Mouse (Mus musculus): ENCODE data around the gene Nup188. TPM values are rescaled to one million over a fixed set of nuclear protein-coding genes. Genes with fewer than 3 reads are reported as not detected.
A peak's percentile ranks its signal among the peaks of the same experiment; 100 is the strongest.

Gene Nup188
- polyA plus RNA-seq, 1 experiment from 2014 or later = 43.1 TPM

DNA sequence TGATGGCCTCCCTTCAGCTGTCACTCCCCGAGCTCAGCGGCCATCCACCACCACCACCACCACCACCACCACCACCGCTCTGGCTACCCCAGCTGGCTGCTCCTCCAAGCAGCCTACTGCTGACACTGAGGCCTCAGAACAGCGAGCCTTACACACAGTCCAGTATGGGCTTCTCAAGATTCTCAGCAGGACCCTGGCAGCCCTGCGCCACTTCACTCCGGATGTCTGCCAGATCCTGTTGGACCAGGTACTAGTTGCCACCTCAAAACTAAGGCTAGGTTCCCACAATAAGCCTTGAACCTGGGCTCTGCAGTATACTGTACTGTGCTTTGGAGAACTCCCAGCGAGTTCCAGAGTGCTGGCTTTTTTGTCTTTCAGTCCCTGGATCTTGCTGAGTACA, 56.3 kb downstream of the Nup188 start:
- H3K4me2 ChIP-seq (replicated peaks; ENCODE audit: low read depth, low read length) = no peak overlapping the region
- ATAC-seq (ENCODE audit: insufficient number of reproducible peaks, insufficient read depth, low FRiP score, low read depth) = no peak
- H3K36me3 ChIP-seq (ENCODE audit: control insufficient read depth, insufficient read depth, low read length) = peaks cover 71% of the 10 kb centered on the region
- H3K27me3 ChIP-seq (ENCODE audit: control insufficient read depth, insufficient read depth, low read length) = no peaks in the 10 kb centered on the region
- H3K9me3 ChIP-seq (ENCODE audit: control insufficient read depth, low read depth, low read length) = no peaks in the 10 kb centered on the region
- no peak overlapping the region for H3K27ac ChIP-seq (ENCODE audit: low read length)
- WGBS = 92% methylated on average over 7 of the region's 7 CpGs
- H3K9ac ChIP-seq (replicated peaks; ENCODE audit: low read depth, low read length) = no peak overlapping the region
- H3K4me1 ChIP-seq (ENCODE audit: control insufficient read depth, insufficient read depth, low read length) = no peaks in the 10 kb centered on the region
- H3K4me3 ChIP-seq (ENCODE audit: low read depth, low read length) = no peak overlapping the region

DNA sequence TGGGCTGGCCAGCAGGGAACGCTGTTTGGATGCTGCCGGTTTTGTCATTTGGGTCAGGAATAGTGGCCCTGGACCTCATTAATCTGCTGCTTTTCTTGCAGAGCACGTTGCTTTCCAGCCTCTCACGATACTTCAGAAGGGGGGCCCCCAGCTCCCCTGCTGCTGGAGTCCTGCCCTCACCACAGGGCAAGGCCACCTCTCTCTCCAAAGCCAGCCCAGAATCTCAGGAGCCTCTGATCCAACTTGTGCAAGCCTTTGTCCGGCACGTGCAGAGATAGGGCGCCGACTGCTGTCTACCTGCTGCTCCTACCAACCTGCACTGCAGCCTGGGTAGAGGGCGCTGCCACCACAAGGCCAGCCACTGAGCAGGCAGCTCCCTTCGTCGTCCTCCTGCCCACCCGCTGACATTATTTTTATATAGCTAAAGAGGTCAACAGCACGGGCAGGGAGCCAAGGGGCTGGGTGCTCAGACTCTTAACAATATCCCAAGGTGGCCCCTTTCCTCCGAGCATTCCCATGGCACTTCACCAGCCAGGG, 57.5 kb downstream of the Nup188 start:
- H3K27ac ChIP-seq (ENCODE audit: low read length) = no peak overlapping the region
- H3K4me3 ChIP-seq (ENCODE audit: low read depth, low read length) = no peak overlapping the region
- H3K9me3 ChIP-seq (ENCODE audit: control insufficient read depth, low read depth, low read length) = no peaks in the 10 kb centered on the region
- H3K36me3 ChIP-seq (ENCODE audit: control insufficient read depth, insufficient read depth, low read length) = peaks cover 78% of the 10 kb centered on the region
- no peaks in the 10 kb centered on the region for H3K27me3 ChIP-seq (ENCODE audit: control insufficient read depth, insufficient read depth, low read length)
- ATAC-seq (ENCODE audit: insufficient number of reproducible peaks, insufficient read depth, low FRiP score, low read depth) = no peak
- no peak overlapping the region for H3K9ac ChIP-seq (replicated peaks; ENCODE audit: low read depth, low read length)
- H3K4me2 ChIP-seq (replicated peaks; ENCODE audit: low read depth, low read length) = no peak overlapping the region
- H3K4me1 ChIP-seq (ENCODE audit: control insufficient read depth, insufficient read depth, low read length) = no peaks in the 10 kb centered on the region
- 68% methylated on average over 14 of the region's 14 CpGs for WGBS

DNA sequence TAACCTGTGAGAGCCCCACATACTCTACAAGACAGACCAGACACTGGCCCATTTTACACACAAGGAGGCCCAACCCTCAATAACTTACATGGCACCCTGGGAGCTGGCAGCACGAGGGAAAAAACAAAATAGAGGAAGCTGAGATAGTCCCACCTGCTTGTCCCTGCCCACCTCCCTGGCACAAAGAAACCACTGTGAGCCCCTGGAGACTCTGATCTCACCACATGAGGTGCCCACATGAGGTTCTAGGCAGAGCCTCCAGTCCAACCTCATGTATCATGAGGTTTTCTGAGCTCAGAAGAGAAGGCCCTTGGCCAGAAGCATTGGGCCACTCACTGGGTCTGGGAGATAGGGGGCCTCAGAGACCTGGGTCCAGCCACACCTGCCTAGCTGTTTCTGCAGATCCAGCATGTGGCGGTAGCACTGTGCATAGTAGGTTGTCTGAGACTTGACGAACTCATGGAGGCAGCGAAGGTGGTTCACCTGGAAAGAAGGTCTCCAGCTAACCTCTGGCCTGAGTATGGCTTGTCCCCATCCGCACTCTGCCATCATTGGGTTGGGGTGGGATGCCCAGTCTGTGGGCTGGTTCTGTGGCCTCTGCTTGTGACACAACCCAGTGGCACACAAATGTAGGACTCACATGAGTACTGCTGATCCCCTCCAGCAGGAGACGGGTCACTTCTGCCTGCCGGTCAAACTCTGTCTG, 59.9 kb downstream of the Nup188 start:
- H3K4me3 ChIP-seq (ENCODE audit: low read depth, low read length) = no peak overlapping the region
- H3K27ac ChIP-seq (ENCODE audit: low read length) = no peak overlapping the region
- no peak overlapping the region for H3K4me2 ChIP-seq (replicated peaks; ENCODE audit: low read depth, low read length)
- H3K36me3 ChIP-seq (ENCODE audit: control insufficient read depth, insufficient read depth, low read length) = peaks cover 86% of the 10 kb centered on the region
- H3K9me3 ChIP-seq (ENCODE audit: control insufficient read depth, low read depth, low read length) = no peaks in the 10 kb centered on the region
- no peaks in the 10 kb centered on the region for H3K4me1 ChIP-seq (ENCODE audit: control insufficient read depth, insufficient read depth, low read length)
- H3K27me3 ChIP-seq (ENCODE audit: control insufficient read depth, insufficient read depth, low read length) = no peaks in the 10 kb centered on the region
- ATAC-seq (ENCODE audit: insufficient number of reproducible peaks, insufficient read depth, low FRiP score, low read depth) = no peak
- no peak overlapping the region for H3K9ac ChIP-seq (replicated peaks; ENCODE audit: low read depth, low read length)
- WGBS = 90% methylated on average over 7 of the region's 7 CpGs

DNA sequence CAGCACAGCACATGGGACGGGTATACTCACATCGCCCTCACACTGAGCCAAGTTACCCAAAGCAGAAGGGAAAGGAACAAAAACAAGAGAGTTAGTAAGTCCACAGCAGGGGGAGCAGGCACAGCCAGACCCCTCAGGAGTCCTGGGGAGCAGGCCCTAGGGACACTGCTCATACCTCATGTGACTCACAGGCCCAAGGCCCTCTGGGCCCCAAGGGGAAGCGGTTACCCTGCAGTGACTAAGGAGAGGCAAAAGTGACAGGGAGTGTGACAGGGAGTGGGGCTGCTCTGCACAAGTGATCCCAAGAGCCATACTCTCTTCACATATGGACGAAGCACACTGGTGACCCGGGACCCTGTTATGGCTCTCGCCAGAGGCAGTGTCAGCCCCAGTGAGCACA, 63.0 kb downstream of the Nup188 start:
- Histone ChIP-seq H3K27ac (ENCODE audit: low read length) (no peak overlapping the region), H3K36me3 (ENCODE audit: control insufficient read depth, insufficient read depth, low read length) (peaks cover 69% of the 10 kb centered on the region), H3K4me2 (replicated peaks; ENCODE audit: low read depth, low read length) (no peak overlapping the region), H3K27me3 (ENCODE audit: control insufficient read depth, insufficient read depth, low read length) (no peaks in the 10 kb centered on the region), H3K4me3 (ENCODE audit: low read depth, low read length) (no peak overlapping the region), H3K4me1 (ENCODE audit: control insufficient read depth, insufficient read depth, low read length) (no peaks in the 10 kb centered on the region), H3K9me3 (ENCODE audit: control insufficient read depth, low read depth, low read length) (no peaks in the 10 kb centered on the region), H3K9ac (replicated peaks; ENCODE audit: low read depth, low read length) (no peak overlapping the region)
- 94% methylated on average over 6 of the region's 6 CpGs for WGBS
- no peak for ATAC-seq (ENCODE audit: insufficient number of reproducible peaks, insufficient read depth, low FRiP score, low read depth)

DNA sequence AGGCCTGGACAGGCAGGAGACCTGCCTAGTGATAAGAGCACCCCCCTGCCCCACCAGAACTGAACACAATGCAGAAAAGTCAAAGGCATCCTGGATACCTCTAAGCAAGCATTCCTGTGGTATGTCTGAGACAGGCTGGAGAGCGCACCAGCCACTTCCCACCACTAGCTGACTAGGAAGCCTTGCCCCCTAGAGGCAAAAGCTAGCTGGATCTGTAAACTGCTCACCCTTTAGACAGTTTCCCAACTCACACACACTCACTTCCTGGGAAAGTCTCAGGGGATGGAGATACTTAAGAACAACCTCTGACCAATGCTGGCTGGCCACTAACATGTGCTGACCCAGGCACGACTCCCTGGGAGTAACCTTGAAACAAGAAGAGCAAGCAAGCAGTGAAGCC, 65.0 kb downstream of the Nup188 start:
- Histone ChIP-seq H3K36me3 (ENCODE audit: control insufficient read depth, insufficient read depth, low read length) (peaks cover 54% of the 10 kb centered on the region), H3K4me1 (ENCODE audit: control insufficient read depth, insufficient read depth, low read length) (peaks cover 11% of the 10 kb centered on the region), H3K27ac (ENCODE audit: low read length) (no peak overlapping the region), H3K27me3 (ENCODE audit: control insufficient read depth, insufficient read depth, low read length) (no peaks in the 10 kb centered on the region), H3K9me3 (ENCODE audit: control insufficient read depth, low read depth, low read length) (no peaks in the 10 kb centered on the region), H3K4me3 (ENCODE audit: low read depth, low read length) (no peak overlapping the region), H3K9ac (replicated peaks; ENCODE audit: low read depth, low read length) (no peak overlapping the region), H3K4me2 (replicated peaks; ENCODE audit: low read depth, low read length) (no peak overlapping the region)
- no peak for ATAC-seq (ENCODE audit: insufficient number of reproducible peaks, insufficient read depth, low FRiP score, low read depth)
- WGBS = 65% methylated on average over 2 of the region's 2 CpGs

DNA sequence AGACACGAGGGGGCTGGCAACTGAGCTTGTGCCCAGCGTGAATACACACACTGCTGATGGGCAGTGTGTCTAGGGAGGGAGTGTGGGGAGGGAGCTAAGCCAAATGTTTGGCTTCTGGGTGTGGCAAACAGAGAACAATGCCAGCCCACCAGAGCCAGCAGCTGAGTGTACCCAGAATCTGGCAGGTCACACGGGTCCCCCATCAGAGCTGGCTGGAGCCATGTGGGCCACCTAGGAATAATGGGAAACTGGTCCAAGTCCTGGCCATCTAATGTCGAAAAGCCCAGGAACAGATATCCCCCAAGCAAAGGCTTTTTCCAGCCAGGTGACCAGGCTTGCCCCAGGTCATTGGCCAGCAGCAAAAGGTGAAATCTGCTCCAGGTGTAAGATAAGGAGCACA, 69.7 kb downstream of the Nup188 start:
- WGBS = 62% methylated on average over 4 of the region's 4 CpGs
- Histone ChIP-seq H3K36me3 (ENCODE audit: control insufficient read depth, insufficient read depth, low read length) (peaks cover 19% of the 10 kb centered on the region; the same call in 1 of the 2 replicates), H3K9me3 (ENCODE audit: control insufficient read depth, low read depth, low read length) (no peaks in the 10 kb centered on the region), H3K27me3 (ENCODE audit: control insufficient read depth, insufficient read depth, low read length) (no peaks in the 10 kb centered on the region), H3K4me1 (ENCODE audit: control insufficient read depth, insufficient read depth, low read length) (peaks cover 34% of the 10 kb centered on the region), H3K4me3 (ENCODE audit: low read depth, low read length) (no peak overlapping the region), H3K9ac (replicated peaks; ENCODE audit: low read depth, low read length) (no peak overlapping the region), H3K27ac (ENCODE audit: low read length) (peak overlapping the region; percentile 64; the same call in 1 of the 2 replicates), H3K4me2 (replicated peaks; ENCODE audit: low read depth, low read length) (0 out of 2 replicates have a peak overlapping the region, but pooled peaks have one; percentile 14)
- ATAC-seq (ENCODE audit: insufficient number of reproducible peaks, insufficient read depth, low FRiP score, low read depth) = 0 out of 2 replicates have a peak, but pooled peaks have one; percentile 11

DNA sequence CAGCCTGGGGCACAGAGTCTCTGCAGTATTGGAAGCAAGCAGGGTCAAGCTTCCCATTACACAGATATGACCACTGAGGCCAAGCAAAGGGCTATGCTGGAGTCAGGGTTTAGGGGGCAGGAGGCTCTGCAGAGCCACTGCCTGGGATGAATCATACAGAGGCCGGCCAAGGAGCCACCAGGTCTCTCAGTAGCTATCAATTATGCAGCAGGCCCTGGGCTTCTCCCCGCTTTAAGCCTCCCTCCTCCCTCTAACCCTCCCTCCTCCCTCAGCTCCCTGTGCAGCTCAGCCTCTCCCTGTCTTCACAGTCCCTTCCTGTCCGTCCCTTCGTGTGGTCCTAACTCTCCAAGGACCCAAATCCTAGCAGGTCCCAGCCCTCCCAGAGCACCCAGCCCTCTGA, 70.1 kb downstream of the Nup188 start:
- no peak overlapping the region for H3K9ac ChIP-seq (replicated peaks; ENCODE audit: low read depth, low read length)
- peaks cover 34% of the 10 kb centered on the region for H3K4me1 ChIP-seq (ENCODE audit: control insufficient read depth, insufficient read depth, low read length)
- ATAC-seq (ENCODE audit: insufficient number of reproducible peaks, insufficient read depth, low FRiP score, low read depth) = no peak
- H3K4me2 ChIP-seq (replicated peaks; ENCODE audit: low read depth, low read length) = 0 out of 2 replicates have a peak overlapping the region, but pooled peaks have one; percentile 14
- no peak overlapping the region for H3K4me3 ChIP-seq (ENCODE audit: low read depth, low read length)
- no peaks in the 10 kb centered on the region for H3K9me3 ChIP-seq (ENCODE audit: control insufficient read depth, low read depth, low read length)
- peak overlapping the region; percentile 64; the same call in 1 of the 2 replicates for H3K27ac ChIP-seq (ENCODE audit: low read length)
- 28% methylated on average over 4 of the region's 4 CpGs for WGBS
- H3K27me3 ChIP-seq (ENCODE audit: control insufficient read depth, insufficient read depth, low read length) = no peaks in the 10 kb centered on the region
- peaks cover 17% of the 10 kb centered on the region; the same call in 1 of the 2 replicates for H3K36me3 ChIP-seq (ENCODE audit: control insufficient read depth, insufficient read depth, low read length)

DNA sequence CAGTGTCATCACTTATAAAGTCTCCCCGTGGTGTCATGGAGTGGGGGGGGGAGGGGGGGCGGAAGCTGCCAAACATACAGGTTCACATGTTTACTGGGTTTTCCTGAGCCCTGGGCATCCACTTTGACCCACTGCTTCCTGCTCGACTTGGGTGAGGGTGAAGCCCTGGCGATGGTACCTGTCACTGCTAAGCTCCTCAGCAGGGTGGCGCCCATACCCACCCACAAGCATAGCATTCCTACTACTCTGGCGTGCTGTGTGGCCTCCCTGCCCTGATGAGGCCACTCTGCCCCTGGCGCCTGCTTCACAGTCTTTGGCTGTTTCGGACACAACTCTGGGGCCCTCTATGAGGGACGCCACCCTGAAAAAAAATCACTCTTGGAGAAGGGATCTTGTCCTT, 70.7 kb downstream of the Nup188 start:
- no peak for ATAC-seq (ENCODE audit: insufficient number of reproducible peaks, insufficient read depth, low FRiP score, low read depth)
- Histone ChIP-seq H3K4me3 (ENCODE audit: low read depth, low read length) (no peak overlapping the region), H3K4me1 (ENCODE audit: control insufficient read depth, insufficient read depth, low read length) (peaks cover 34% of the 10 kb centered on the region), H3K4me2 (replicated peaks; ENCODE audit: low read depth, low read length) (no peak overlapping the region), H3K36me3 (ENCODE audit: control insufficient read depth, insufficient read depth, low read length) (peaks cover 17% of the 10 kb centered on the region; the same call in 1 of the 2 replicates), H3K9ac (replicated peaks; ENCODE audit: low read depth, low read length) (no peak overlapping the region), H3K27me3 (ENCODE audit: control insufficient read depth, insufficient read depth, low read length) (no peaks in the 10 kb centered on the region), H3K9me3 (ENCODE audit: control insufficient read depth, low read depth, low read length) (no peaks in the 10 kb centered on the region), H3K27ac (ENCODE audit: low read length) (peak overlapping the region; percentile 64; the same call in 1 of the 2 replicates)
- WGBS = 62% methylated on average over 9 of the region's 9 CpGs
